Mouse (Mus musculus) embryo, embryonic 11.5 days (tissue): ENCODE measurements at regions not wholly inside any gene's neighbourhood (a gene's known extent, or its start where the extent isn't known, plus 50 kb on each side); places are given as distances from the start of the nearest gene placed in this dataset.
A peak's percentile ranks its signal among the peaks of the same experiment; 100 is the strongest.
"Not testable (repeated sequence)": the region's sequence is repeated elsewhere in the genome, so short reads cannot be mapped to it uniquely, and the experiment has no call there.

Source experiments
- DNase-seq: peaks from one replicate; pipeline ENCODE4 v3.0.0-alpha.2; 2012; ENCODE audit warnings: low read depth, low spot score

GRCm38 (mm10) chr12:112298521-112298920 lies 152.5 kb downstream of the Kif26a start:
- DNase-seq: no peak

- no peak for DNase-seq
Measured at GRCm38 (mm10) chr12:112299089-112299488, 153.1 kb downstream of the Kif26a start.

- no peak for DNase-seq
Measured at GRCm38 (mm10) chr12:112299603-112300002, 153.6 kb downstream of the Kif26a start.

GRCm38 (mm10) chr12:112300125-112300524 lies 154.1 kb downstream of the Kif26a start:
- no peak for DNase-seq

GRCm38 (mm10) chr12:112301411-112301891 lies 155.4 kb downstream of the Kif26a start:
- DNase-seq: no peak

GRCm38 (mm10) chr12:112301929-112302328 lies 155.9 kb downstream of the Kif26a start:
- DNase-seq: no peak

GRCm38 (mm10) chr12:112306208-112306607 lies 160.2 kb downstream of the Kif26a start:
- no peak for DNase-seq

- DNase-seq: no peak
Measured at GRCm38 (mm10) chr12:112308016-112308415, 162.0 kb downstream of the Kif26a start.

- not testable (repeated sequence) for DNase-seq
Measured at GRCm38 (mm10) chr12:112309096-112309495, 163.1 kb downstream of the Kif26a start.

GRCm38 (mm10) chr12:112309781-112310180 lies 163.8 kb downstream of the Kif26a start:
- no peak for DNase-seq

- DNase-seq: no peak
Measured at GRCm38 (mm10) chr12:112310661-112311060, 164.7 kb downstream of the Kif26a start.

- DNase-seq: no peak
Measured at GRCm38 (mm10) chr12:112314781-112315180, 168.8 kb downstream of the Kif26a start.

GRCm38 (mm10) chr12:112317191-112317590 lies 171.2 kb downstream of the Kif26a start:
- no peak for DNase-seq

GRCm38 (mm10) chr12:112318461-112318860 lies 170.8 kb upstream of the A530016L24Rik start:
- no peak for DNase-seq

GRCm38 (mm10) chr12:112322196-112322595 lies 167.1 kb upstream of the A530016L24Rik start:
- DNase-seq: no peak

- no peak for DNase-seq
Measured at GRCm38 (mm10) chr12:112327411-112327810, 161.8 kb upstream of the A530016L24Rik start.

GRCm38 (mm10) chr12:112328809-112329575 lies 160.3 kb upstream of the A530016L24Rik start:
- DNase-seq: no peak

- DNase-seq: no peak
Measured at GRCm38 (mm10) chr12:112329701-112330301, 159.4 kb upstream of the A530016L24Rik start.

GRCm38 (mm10) chr12:112330557-112330956 lies 158.7 kb upstream of the A530016L24Rik start:
- DNase-seq: no peak

GRCm38 (mm10) chr12:112331061-112331460 lies 158.2 kb upstream of the A530016L24Rik start:
- no peak for DNase-seq

- DNase-seq: peak; percentile 52
Measured at GRCm38 (mm10) chr12:112333125-112334079, 155.8 kb upstream of the A530016L24Rik start.
